Mouse (Mus musculus): ENCODE measurements at regions not wholly inside any gene's neighbourhood (a gene's known extent, or its start where the extent isn't known, plus 50 kb on each side); places are given as distances from the start of the nearest gene placed in this dataset.

DNA sequence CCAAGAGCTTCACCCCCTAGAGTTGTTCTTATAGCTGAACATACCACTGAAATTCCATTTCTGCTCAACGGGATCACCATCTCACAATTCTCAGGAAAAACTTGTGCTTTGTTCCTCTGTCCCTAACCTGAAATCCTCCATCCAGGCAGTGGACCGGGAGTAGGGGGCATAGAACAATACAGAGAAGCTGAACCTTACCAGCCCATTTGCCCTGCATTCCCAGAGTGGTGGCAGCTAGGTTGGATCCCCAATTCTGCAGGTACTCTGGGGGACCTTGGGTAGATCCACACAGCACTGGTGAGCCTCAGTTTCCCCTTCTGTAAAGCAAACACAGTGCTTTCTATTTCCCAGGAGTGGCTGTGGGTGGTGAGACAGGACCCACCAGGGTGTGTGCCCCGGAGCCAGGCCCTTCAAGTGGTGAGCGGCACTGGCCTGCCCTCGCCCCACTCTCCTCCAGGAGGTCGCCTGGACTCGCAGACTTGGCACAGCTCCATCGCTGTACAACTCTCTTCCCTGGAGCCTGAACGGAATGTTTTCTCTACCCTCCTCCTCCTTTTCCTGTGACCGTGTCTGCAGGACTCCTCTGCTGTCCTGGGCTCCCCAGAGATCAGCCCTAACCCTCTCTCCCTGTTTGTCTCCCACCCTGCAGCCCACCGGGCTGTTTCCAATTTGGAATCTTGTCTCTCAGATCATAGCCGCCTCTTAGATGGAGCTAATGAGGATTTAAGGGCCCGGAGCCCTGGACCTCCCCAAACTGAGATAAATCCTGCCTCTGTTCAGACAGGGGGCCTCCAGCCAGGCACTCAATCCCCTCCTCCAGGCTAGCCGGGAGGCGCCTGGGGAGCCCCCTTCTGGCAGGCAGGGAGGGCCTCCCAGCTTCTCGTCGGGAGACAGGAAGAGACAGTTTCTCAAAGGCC, 52.3 kb upstream of the Cux1 start:
- DNase-seq (ENCODE audit: low read depth): no peak

DNA sequence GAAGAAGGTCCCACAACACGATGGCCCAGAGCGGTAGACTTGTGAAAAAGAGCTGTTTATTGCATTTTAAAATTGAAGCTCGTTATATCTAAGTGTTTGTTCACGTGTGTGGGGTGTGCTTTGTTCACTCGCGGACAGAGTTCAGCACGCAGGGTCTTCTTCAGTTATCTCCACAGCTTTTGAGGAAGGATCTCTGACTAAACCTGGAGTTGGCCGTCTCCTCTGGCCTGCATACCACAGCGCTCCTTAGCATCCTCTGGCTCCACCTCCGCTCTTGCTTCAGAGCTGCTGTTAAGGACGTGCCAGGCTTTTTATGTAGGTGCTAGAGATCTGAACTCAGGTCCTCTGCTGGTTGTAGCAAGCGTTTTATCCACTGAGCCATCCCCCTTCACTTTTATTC, 52.9 kb upstream of the Cux1 start:
- no peak for DNase-seq (ENCODE audit: low read depth)

DNA sequence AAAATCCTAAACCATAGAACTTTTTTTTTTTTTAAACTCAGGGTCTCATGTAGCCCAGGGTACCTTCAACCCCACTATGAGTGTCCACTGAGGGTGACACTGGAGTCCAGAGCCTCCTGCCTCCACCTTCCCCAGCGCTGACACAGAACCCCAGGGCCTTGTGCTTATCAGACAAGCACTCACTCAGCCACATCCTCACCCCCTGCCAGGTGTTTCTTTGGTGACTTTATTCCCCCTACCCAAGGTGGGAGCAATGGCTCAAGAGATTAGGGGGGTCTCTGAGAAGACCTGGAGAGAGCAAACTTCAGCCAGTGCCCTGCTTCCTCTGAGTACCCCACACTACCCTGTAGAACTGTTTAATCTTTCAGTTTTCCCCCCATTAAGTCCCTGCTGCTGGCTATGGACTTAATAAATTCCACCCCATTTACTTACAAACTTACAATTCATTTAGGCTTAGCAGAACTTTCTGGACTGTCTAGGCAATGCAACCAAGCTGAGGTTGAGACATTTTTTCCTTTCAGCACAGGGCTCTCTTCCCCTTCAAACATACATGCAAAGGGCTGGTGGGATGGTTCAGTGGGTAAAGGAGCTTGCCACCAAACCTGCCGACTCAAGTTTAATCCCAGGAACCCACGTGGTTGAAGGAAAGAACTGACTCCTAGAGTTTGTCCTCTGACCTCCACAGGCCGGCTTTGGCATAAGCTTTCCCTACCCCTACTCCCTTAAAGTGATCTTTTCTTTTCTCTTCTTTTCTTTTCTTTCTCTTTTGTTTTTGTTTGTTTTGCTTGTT, 54.2 kb upstream of the Cux1 start:
- no peak for DNase-seq (ENCODE audit: low read depth)

DNA sequence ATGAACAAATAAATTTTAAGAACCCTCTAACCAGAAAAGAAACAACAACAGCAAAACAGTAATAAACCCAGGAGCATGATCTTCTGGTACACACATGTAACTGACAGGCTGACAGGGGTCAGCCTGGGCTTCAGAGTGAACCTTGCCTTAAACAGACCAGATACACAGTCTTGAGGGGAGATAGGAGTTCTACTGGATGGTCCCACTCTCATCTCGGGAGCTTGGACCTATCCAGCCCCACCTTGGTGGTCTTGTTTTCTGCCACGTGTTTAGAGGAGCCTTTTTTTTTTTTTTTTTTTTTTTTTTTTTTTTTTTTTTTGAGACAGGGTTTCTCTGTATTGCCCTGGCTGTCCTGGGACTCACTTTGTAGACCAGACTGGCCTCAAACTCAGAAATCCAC, 54.9 kb upstream of the Cux1 start:
- DNase-seq (ENCODE audit: low read depth): no peak

DNA sequence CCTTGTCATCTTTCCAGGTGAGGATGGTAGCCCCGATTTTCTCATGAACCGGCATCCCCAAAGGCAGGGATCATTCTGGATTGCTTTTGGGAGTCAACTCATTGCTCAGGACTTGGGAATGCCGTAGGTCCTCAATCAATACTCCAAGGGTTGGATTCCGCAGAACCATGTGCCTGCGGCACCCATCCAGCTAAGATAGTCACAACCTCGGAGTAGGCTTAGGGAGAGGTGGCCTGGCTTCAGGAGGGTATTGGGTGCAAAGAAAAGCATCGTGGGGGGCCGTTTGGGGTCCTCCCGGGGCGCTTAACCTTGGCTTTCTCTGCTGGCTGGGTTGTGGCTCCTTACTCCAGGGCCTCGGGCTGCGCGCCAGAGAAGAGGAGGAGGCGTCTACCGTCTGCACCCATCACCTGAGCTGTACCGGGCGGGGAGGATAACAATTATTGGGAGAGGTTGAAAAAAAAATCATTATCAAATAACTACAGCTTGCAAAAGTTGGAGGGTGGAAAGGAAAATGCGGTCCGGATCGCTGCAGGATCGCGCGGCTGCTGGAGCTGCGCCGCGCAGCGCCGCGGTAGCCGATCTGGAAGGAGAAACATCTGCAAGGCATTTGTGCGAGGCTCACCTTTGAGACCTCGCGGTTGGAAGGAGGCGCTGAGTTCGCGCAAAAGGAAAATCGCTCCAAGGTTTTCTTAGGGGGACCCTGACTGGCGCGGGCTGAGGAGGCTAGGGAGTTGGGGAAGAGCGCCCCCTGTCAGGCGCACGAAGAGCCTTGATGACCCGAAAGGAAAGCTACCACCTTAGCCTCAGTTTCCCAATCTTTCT, 55.6 kb upstream of the Cux1 start:
- DNase-seq (ENCODE audit: low read depth): peak; percentile 89

DNA sequence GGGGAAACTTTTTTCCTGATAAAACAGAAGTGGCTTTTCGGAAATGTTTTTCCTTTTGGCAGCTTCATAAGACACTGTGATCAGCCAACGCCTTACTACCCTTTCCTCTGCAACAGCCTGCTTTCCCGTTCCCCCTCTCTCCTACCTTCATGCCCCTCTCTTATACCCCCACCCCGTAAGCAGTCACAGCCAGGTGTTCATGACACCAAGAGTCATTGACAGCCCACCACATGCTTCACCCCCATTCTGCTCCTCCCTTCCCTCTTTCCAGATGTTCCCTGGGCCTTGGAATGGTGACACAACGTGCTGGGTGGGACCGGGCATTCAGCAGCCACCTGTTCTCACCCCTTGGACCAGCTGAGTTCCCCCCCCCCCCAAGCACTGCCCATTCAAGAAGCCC, 56.5 kb upstream of the Cux1 start:
- no peak for DNase-seq (ENCODE audit: low read depth)

DNA sequence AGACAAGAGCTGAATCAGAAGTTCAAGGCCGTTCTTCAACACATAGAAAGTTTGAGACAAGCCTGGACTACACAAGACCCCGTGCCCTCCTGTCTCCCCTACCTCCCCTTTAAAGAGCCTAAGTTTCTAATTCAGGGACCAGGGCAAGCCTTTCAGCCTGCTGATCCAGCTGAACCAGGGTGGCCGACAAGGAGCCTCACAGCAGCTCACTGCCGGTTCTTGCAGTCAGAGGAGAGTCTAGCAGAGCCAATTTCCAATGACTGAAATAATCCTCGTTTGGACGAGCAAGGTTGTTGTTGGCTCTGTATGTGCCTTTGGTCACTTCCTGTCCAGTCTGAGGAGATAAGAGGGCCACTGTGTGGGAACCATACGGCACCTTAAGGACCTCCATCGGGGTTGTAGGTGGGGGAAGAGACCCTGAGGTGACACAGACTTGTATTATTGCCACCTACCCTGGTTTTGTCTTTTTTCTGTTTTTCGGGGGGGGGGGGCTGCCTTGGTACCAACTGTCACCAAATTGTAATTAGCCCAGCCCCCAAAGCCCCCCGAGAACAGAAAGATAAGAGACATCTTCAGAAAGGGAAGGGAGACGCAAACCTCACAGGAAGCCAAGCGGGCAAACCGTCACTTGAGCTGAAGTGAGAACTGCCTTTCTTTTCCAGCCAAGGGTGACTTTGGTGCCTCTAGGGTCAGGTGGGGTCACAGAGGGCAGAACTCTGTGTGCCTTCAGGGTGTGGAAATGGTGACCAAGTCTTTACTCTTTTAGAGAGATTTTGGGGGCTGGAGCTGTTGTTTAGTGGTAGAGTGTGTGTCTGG, 58.1 kb upstream of the Cux1 start:
- no peak for DNase-seq (ENCODE audit: low read depth)

DNA sequence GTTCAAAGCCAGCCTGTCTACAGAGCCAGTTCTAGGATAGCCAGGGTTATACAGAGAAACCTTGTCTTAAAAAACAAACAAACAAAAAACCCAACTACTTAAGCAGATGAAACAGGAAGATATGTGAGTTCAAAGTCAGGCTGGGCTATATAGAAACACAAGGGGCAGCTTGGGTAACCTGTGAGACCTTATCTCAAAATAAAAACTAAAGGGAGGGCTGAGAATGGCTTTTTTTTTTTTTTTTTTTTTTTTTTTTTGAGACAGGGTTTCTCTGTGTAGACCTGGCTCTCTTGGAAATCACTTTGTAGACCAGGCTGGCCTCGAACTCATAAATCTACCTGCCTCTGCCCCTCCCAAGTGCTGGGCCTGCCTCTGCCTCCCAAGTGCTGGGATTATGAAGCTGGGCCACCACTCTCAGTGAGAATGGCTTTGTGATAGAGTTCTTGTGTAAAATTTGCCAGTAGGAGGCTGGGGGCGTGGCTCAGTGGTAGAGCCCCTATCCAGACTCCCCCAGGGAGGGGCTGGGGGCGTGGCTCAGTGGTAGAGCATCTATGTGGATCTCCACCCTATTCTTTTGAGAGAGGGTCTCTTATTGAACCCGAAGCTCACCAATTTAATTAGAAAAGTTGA, 59.0 kb upstream of the Cux1 start:
- DNase-seq (ENCODE audit: low read depth): peak; percentile 39

DNA sequence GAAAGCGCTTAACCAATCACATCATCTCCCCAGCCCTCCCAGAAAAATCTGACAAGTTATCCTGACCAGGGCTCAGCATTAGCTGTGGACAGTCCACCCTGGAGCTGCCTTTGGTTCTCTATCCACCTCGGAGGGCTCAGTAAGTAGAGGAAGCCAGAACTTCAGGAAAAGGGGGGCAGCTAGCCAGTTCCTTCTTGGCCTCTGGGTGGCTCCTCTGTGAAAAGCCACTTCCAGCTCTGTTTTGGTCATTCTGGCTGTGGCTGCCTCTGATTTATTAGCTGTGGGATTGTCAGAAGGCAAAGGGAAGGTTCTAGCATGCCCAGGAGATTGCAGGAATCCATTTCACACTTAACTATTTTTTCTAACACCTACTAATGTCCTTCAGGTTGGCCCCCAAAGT, 59.6 kb upstream of the Cux1 start:
- no peak for DNase-seq (ENCODE audit: low read depth)

DNA sequence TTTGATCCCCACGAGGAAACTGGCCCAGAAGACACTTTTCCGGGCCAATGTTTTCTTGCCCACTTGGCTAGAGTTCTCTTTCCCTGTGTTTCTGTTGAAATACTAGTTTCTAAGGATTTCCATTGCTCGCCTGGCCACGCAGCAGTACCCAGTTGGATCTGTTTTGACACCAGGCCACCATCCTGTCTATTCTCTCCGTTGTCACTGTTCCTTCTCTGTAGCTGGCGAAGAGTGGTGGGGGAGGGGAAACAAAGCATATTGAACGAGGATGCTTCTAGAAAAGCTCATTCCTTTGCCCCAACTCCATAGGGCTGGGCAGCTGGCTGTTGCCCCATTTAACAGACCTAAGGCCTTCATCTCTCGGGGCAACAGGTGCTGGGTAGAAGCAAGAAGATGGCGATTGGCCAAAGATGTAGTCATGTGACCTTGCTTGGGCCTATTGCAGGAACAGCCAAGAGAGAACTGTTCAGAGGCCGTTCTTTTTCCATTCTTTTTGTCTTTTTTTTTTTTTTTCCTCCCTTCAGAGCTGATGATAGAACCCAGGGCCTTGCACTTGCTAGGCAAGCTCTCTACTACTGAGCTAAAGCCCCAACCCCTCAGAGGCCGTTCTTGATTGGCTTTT, 60.5 kb upstream of the Cux1 start:
- peak; percentile 47 for DNase-seq (ENCODE audit: low read depth)

DNA sequence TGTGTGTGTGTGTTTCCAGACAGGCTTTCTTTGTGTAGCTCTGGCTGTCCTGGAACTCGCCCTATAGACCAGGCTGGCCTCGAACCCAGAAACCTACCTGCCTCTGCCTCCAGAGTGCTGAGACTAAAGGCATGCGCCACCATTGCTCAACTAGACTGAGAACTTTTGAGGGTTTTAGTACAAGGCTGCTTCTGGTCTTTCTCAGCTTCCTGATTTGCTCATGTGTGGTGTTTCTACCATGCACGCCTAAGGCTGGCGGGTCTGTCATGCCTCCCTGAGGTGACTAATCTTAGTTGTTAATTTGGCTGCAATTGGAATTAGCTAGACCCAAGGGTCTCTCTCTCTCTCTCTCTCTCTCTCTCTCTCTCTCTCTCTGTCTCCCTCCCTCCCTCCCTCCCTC, 61.2 kb upstream of the Cux1 start:
- no peak for DNase-seq (ENCODE audit: low read depth)

DNA sequence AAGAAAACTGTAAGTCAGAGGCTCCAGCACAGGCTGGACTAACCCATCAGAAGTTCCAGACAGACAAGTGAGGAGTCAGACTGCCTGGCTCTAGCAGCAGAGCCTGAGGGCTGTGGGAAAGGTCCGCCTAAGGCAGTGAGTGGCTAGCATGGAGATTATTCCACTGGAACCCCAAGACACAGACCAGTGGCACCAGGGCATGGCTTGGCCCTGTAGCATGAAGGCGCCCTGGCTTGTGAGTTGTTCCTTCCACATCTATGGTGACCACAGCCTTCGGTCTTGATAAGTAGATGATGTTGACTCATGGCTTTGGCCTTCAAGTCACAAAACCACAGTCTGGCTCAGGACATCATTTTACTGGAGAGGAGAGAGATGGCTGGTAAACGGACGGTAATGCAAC, 60.7 kb upstream of the Myl10 start:
- no peak for DNase-seq (ENCODE audit: low read depth)

DNA sequence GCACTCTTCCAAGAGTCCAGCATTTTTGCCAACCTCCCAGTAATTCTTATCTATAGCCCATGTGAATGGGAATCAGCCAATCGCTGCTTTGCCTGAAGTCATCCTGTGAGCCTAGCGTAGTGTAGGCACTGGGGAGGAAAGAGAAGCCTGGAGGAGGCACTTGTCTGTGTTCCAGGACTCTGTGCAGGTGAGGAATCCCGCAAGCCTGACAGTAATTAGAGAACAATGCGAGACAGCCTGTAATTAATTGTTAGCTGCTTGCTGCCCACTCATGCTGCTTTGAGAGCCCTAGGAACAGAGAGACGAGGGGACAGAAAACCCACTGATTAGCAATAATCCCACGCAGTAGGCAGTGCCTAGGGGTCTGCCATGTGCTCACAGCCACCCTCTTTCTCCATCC, 59.0 kb upstream of the Myl10 start:
- DNase-seq (ENCODE audit: low read depth): no peak

DNA sequence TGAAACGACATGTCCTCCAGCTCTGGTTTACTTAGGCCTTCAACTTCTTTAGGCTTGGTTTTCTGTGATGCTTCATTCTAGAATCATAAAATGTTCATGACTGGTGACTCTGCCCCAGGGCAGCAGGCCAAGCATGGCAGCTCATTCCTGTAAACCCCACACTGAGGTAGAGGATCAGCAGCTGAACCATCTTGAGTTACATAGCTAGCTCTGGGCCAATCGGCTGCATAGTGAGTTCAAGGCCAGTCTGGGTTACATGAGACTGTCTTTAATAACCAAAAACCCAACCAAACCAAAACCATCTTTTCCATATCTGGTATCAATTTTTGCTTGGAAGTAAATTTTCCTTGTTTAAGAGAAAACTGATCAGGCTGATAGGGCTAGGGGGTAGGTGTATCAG, 57.8 kb upstream of the Myl10 start:
- DNase-seq (ENCODE audit: low read depth): no peak

DNA sequence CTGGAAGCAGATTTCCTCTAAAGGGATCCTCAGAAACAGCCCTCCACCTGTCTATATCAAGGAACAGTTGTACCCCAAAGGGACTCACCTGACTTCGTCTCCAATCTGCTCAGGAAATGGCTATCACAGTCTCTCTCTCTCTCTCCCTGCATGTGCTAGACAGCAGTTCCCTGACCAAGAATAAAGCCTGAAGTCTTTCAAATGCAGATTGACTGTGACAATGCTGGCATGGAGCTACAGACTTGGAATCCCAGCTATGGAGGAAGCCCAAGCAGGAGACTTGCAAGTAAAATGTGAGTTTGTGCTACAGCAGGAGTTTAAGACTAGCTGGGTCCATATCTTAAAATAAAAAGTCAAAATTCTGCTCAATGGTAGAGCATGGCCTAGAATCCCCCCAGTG, 56.5 kb upstream of the Myl10 start:
- no peak for DNase-seq (ENCODE audit: low read depth)

DNA sequence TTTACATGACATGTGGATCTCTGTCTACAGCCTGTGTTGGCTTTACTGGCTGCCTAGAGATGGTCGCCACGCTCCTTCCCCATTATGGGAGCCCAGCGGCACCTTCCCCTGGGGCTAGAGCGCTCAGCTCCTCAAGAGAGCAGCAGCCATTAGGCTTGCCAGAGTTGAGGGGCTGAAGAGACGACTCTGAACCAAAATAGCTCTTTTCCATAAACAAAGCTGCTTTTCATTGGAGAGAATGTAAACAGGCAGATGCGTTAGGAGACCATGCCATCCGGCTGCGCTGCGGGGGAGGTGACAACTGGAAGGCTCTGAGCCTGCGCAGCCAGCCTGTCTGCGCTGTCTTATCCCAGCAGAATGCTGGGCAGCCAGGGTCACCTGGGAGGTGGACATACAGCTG, 55.1 kb upstream of the Myl10 start:
- DNase-seq (ENCODE audit: low read depth): no peak

DNA sequence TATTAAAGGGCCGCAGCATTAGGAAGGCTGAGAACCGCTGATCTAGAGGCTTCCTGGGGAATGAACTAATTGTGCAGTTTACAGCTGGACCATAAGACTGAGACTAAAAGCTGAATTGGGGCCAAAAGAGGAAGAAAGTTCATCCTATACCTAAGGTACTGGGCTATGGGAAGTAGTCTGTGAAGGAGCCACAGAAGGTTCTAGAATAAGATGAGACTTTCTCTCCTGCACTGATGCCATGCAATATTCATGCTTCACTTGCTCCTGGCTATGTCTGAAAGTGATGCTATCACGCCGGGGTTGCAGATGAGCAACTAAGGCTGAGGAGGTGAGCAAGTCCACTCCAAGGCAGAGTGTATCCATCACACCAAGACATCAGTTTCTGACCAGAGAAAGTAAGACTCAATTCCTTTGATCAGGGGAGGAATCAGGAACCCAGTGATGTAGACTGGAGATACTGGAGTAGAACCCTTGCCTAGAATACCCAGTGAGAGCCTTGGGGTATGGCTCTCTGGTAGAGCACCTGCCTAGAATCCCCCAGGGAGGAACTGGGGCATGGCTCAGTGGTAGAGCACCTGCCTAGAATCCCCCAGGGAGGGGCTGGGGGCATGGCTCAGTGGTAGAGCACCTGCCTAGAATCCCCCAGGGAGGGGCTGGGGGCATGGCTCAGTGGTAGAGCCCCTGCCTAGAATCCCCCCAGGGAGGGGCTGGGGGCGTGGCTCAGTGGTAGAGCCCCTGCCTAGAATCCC, 51.9 kb upstream of the Myl10 start:
- no peak for DNase-seq (ENCODE audit: low read depth)

DNA sequence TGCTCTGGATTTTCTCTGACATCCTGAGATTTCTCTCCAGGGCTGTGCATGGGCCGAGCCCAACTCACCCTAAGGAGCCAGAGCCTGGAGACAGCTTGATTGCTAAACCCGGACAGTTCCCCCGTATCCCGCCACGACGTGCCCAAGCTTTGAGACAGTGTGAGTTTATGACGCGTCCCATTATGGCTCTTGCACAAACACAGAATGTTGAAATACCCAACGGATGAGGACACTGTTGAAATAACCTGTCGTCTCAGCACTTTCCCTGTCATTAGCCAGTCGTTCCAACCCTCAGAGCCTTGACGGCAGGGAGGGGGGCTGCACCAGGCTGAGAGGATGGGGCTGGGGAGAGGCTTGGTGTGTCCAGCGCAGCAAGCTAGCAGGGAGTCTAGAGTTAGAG, 50.7 kb upstream of the Myl10 start:
- no peak for DNase-seq (ENCODE audit: low read depth)
